Mouse (Mus musculus) adrenal gland, adult (tissue): ENCODE measurements at regions not wholly inside any gene's neighbourhood (a gene's known extent, or its start where the extent isn't known, plus 50 kb on each side); places are given as distances from the start of the nearest gene placed in this dataset.

ENCODE experiments used
- DNase-seq, 2 experiments: peaks; one replicate each; pipeline ENCODE4 v3.0.0; 2022 to 2023; ENCODE audit warnings: low spot score in 1 of 2; ENCODE audit not compliant: inconsistent age in 2 of 2

- no peak for DNase-seq
Observed at GRCm38 (mm10) chr9:91823733-91824487, 368.8 kb upstream of the Plscr5 start.

GRCm38 (mm10) chr9:91818616-91819328 is 374.0 kb upstream of the Plscr5 start:
- no peak for DNase-seq

GRCm38 (mm10) chr9:91803372-91803961 is 389.3 kb upstream of the Plscr5 start:
- DNase-seq, result no peak

GRCm38 (mm10) chr9:91798837-91799225 is 393.9 kb upstream of the Plscr5 start:
- DNase-seq, result no peak

- no peak for DNase-seq
Observed at GRCm38 (mm10) chr9:91798171-91798836, 394.4 kb upstream of the Plscr5 start.

GRCm38 (mm10) chr9:91796976-91797375 is 395.8 kb upstream of the Plscr5 start:
- DNase-seq, result no peak

- DNase-seq, result no peak
Observed at GRCm38 (mm10) chr9:91752935-91753334, 387.3 kb upstream of the Zic1 start.

GRCm38 (mm10) chr9:91711106-91711505 is 345.5 kb upstream of the Zic1 start:
- DNase-seq, result no peak

- DNase-seq, result no peak
Observed at GRCm38 (mm10) chr9:91680859-91681258, 315.2 kb upstream of the Zic1 start.

- no peak for DNase-seq
Observed at GRCm38 (mm10) chr9:91666667-91667066, 301.1 kb upstream of the Zic1 start.

- DNase-seq, result no peak
Observed at GRCm38 (mm10) chr9:91660089-91660488, 294.5 kb upstream of the Zic1 start.

GRCm38 (mm10) chr9:91654071-91654470 is 288.5 kb upstream of the Zic1 start:
- no peak for DNase-seq

- DNase-seq, result no peak
Observed at GRCm38 (mm10) chr9:91652384-91653100, 286.9 kb upstream of the Zic1 start.

- DNase-seq, result no peak
Observed at GRCm38 (mm10) chr9:91610401-91610800, 244.8 kb upstream of the Zic1 start.

GRCm38 (mm10) chr9:91609457-91610166 is 244.0 kb upstream of the Zic1 start:
- no peak for DNase-seq

GRCm38 (mm10) chr9:91601740-91602139 is 236.1 kb upstream of the Zic1 start:
- DNase-seq, result no peak

GRCm38 (mm10) chr9:91591915-91592314 is 226.3 kb upstream of the Zic1 start:
- no peak for DNase-seq

- no peak for DNase-seq
Observed at GRCm38 (mm10) chr9:91588756-91589155, 223.1 kb upstream of the Zic1 start.

- no peak for DNase-seq
Observed at GRCm38 (mm10) chr9:91587861-91588260, 222.3 kb upstream of the Zic1 start.

- no peak for DNase-seq
Observed at GRCm38 (mm10) chr9:91587271-91587670, 221.7 kb upstream of the Zic1 start.
